Mouse (Mus musculus) bone marrow macrophage, adult 2 months (primary cell): ENCODE data around the gene Lrrc4.

ENCODE experiments used
- CTCF ChIP-seq: IDR thresholded peaks from 2 replicates; pipeline ENCODE4 v1.5.1; 2012; ENCODE audit warnings: low read depth, mild to moderate bottlenecking, low read length, moderate library complexity
- POLR2A ChIP-seq: IDR thresholded peaks from 2 replicates; pipeline ENCODE4 v1.6.1; 2012; ENCODE audit warnings: mild to moderate bottlenecking, low read depth, low read length, borderline replicate concordance

GRCm38 (mm10) chr6:28622522-28622921 lies 209.0 kb downstream of the Lrrc4 start:
- TF ChIP-seq CTCF (no peak), POLR2A (no peak)
